Mouse (Mus musculus) heart, postnatal 25 days (tissue): ENCODE measurements around the gene C1ra. TPM values are rescaled to one million over a fixed set of nuclear protein-coding genes. Genes with fewer than 3 reads are reported as not detected.
"Not testable (repeated sequence)": the region's sequence is repeated elsewhere in the genome, so short reads cannot be mapped to it uniquely, and the experiment has no call there.

Experiments
- DNase-seq: peaks from one replicate; pipeline ENCODE4 v3.0.0; 2022; ENCODE audit warnings: low spot score
- intact Hi-C: fragments of 180-260 bp; cut with DNase I; formaldehyde crosslinking; loops from one replicate; pipeline ENCODE4 v1.15.1; 2025
- total RNA-seq, 2 experiments: library from RNA; stranded (reverse); gene quantifications; 2 replicates each; pipeline ENCODE4 v1.2.3; 2021

Gene C1ra
- total RNA-seq: 10 to 100 TPM; 10.7 to 11.6 TPM

DNA sequence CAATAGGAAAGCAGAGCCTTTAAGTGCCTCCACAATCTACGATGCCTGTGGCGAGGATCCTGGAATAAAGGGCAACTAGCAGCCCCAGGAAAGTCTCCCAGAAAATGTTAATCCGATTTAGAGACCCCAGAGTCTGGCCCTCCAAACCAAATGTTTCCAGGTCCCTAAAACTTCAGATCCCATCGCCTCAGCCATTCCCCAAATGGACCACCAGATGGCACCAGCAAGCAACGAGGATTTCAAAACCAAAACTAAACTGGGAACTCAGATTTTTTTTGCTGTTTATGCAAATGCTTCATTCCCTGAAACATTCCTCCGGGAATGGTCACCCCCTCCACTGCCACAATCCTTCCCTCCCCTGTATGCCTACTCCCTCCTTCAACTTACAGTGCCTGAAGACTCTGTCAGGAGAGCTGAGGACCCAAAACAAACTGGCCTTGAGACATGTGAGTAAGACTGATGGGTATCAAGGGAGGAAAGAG, at the start of gene C1ra:
TSS of gene C1ra (plus strand) at position 51 of the 482 bp plus-strand sequence.
- intact Hi-C loops: loop anchor here (2.0 kb wide), 1 partner anchor 246 kb away; no protein-coding TSS in a partner anchor
- DNase-seq: peak; percentile 26

DNA sequence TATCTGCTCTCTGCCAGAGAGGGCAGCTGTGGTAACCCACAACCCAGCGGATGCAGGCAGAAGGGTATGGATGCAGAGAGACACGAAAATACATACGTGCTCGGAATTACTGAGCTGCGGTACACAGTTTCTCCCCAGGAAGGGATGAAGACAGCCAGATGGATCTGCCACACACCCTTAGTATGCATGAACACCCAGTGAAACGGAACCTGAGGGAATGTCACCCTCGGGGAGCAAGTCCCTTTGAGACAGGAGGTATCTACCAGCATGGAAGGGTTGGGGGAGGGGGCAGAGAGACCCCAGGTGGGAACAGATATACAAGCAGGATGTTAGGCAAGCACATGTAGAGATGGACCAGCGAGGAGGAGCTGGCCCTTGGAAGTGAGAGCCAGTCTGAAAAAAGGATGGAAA, 48.3 kb upstream of the C1ra start:
- no peak for DNase-seq
- intact Hi-C loops: no loop called here

DNA sequence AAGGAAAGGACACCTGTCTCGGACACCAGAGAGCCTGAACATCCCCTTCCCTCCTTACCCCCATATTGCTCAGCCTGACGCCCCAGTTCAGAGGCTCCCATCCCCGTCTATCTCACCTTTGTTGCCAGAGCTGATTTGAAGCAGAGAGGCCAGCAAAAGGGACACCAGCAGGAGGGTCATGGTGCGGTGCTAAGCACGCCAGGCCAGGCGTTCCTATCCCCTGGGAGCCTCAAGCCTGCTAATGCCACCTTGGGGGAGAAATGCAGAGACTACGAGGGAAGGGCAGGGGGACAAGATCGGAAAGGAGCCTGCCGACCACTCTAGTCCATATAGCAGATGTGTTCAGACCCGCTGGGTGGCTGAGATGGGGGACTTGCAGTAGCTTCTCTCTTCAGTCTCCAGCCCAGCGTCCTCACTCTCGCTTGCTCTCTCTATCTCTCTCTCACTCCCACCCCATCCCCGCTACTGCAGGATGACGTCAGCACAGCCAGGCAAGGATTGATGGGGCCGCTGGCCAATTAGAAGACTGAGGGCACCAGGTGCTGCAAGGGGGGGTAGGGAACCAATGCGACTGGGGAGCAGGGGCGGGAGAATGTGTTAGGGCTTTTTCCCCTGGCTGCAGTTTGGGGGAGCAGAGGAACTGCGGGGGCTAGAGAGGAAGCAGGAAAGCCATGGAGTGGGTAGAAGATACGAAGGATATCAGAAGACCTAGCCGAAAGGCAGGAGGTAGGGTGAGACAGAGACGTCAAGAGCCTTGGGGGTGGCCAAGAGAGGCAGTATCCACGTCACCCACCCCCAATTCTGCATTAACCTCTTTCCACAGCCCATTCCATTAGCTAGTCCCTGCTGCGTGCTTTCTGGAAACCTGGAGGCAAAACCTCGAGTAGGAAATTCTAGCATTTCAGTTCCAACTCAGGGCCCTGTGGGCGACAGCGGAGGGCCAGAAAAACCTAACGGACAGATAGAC, 47.6 kb upstream of the C1ra start, which contains the start of gene Clstn3:
TSS of gene Clstn3 (minus strand) at position 490 of the 967 bp plus-strand sequence.
- DNase-seq: peak; percentile 41
- intact Hi-C loops: no loop called here

DNA sequence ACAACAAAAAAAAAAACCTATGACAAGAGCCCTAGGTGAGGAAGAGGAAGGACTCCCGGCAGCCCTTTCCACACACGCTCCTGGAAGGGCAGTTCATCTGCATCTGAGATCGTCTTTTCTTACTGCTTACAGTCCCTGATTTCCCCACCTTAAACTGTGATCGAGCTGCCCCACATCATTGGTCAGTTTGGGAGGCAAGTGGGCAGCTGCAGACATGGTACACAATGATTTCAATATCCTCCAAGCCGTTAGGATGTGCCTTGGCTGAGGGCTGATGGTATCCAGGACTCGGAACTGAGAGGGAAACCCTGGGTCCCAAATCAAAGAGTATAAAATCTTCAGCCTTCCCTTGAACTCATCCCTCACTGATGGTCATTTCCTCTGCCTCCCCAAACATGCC, 46.9 kb upstream of the C1ra start:
- no peak for DNase-seq
- intact Hi-C loops: no loop called here

DNA sequence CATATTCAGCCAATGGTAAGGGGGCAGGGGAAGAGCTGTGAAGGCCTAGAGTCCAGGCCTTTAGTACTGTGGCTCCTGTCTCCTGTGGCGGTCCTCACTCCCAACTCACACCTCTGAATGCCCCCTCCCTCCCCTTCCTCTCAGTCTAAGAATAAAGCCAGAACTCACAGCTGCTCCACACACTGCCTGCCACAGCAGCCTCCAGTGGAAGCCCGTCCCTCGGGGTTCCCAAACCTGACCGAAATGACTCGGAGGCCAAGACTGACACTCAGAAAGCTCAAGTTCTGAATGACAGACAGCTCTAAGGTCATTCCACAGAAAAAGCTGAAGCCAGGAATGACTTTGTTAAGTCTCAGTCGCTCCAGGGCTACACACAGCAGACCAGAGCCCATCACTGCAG, 46.5 kb upstream of the C1ra start:
- DNase-seq: no peak
- intact Hi-C loops: no loop called here

DNA sequence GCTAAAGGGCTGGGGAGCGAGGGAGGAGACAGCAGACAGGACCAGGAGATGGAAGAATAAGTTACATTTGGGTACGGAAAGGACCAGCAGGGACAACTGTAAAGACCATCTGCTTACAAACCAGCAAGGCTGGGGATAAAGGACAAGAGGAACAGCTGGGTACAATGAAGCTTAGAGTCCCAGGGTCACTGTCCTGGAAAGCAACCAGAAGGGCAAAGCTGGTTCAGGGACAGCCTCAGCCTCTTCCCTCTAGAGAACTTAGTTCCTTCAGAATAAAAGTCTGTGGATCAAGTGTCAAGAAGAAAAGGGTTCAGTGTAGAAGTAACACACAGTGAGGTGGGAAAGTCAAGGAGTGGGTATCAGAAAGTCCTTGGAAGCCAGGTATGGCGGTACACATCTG, 41.1 kb upstream of the C1ra start:
- intact Hi-C loops: no loop called here
- no peak for DNase-seq

DNA sequence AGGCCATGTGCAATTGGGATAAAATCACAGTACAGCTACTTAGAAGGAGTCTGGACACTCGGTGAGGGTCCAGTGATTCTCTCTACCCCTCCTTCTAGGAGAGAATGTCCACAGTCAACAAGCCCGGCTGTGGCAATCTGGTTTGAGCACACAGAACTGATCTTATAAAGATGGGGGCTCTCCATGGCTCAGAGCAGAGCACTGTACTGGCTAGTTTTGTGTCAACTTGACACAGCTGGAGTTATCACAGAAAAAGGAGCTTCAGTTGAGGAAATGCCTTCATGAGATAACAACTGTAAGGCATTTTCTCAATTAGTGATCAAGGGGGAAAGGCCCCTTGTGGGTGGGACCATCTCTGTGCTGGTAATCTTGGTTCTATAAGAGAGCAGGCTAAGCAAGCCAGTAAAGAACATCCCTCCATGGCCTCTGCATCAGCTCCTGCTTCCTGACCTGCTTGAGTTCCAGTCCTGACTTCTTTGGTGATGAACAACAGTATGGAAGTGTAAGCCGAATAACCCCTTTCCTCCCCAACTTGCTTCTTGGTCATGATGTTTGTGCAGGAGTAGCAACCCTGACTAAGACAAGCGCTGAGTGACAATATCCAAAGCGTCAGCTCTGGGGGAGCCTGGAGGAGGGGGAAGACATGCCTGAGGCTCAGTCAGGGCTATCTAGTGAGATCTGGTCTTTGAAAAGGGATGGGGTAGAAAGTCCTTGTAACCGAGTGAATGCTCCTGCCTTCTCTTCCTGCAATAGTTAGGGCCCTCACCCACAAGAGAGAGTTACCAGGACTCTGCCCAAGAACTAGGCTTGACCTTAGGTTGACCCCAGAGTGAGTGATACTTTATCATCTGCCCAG, 40.2 kb upstream of the C1ra start:
- intact Hi-C loops, DNase-seq: not testable (repeated sequence)

GRCm38 (mm10) chr6:124472801-124473200, 39.4 kb upstream of the C1ra start:
- DNase-seq: no peak
- intact Hi-C loops: no loop called here

- no peak for DNase-seq
- intact Hi-C loops: no loop called here
These were observed 37.6 kb upstream of the C1ra start for GRCm38 (mm10) chr6:124474621-124475020.

DNA sequence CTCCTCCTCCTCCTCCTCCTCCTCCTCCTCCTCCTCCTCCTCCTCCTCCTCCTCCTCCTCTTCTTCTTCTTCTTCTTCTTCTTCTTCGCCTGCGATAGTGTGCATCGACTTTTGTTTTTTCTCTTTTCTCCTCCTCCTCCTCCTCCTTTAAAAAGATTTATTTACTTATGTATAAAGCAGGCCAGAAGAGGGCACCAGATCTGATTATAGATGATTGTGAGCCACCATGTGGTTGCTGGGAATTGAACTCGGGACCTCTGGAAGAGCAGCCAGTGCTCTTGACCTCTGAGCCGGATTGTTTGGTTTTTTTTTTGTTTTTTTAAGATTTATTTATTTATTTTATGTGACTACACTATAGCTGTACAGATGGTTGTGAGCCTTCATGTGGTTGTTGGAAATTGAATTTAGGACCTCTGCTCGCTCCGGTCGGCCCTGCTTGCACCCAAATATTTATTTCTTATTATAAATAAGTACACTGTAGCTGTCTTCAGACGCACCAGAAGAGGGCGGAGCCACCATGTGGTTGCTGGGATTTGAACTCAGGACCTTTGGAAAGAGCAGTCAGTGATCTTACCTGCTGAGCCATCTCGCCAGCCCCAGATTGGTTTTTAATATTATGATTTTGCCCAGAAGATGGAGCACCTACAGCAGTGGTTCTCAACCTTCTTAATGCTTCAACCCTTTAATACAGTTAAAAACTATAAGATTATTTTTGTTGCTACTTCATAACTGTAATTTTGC, 36.7 kb upstream of the C1ra start:
- intact Hi-C loops, DNase-seq: not testable (repeated sequence)

DNA sequence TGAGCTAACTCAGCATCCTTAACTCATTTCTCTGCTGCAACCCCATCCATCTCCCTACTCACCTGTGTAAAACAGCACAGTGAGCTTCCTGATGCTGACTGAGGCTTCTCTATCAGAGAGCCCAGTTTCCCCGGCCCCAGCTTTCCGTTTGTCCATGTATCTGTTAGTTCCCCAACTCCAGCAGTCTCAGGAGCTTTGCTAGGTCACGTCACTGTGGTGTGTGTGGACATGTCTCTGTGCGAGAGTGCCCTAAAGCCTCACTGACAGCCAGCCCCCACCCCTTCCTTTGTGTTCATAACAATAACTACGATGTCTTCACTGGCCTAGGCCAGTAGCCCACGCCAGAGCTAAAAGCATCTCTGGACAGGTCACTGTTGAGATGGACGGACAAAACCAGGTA, 36.0 kb upstream of the C1ra start:
- DNase-seq: no peak
- intact Hi-C loops: no loop called here

DNA sequence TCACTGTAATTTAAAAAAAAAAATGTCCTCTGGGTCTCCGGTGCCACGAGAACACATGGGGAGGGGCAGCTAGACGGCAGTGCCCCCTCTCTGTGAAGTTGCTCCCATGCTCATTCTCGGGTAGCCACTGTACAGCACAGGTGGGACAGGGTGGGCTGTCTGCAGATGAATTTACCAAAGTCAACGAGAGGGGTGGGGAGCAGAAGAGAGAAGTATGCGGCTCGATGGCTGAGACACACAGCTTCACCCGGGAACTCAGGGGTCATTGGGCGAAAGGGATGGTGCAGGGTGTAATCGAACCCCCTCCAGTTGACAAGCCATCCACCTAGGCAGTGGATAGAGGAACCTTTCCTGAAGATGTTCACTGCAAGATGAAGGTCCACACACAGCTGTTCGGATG, 35.4 kb upstream of the C1ra start:
- DNase-seq: no peak
- intact Hi-C loops: no loop called here

- intact Hi-C loops: no loop called here
- no peak for DNase-seq
These were observed 35.0 kb upstream of the C1ra start for GRCm38 (mm10) chr6:124477221-124477655.

DNA sequence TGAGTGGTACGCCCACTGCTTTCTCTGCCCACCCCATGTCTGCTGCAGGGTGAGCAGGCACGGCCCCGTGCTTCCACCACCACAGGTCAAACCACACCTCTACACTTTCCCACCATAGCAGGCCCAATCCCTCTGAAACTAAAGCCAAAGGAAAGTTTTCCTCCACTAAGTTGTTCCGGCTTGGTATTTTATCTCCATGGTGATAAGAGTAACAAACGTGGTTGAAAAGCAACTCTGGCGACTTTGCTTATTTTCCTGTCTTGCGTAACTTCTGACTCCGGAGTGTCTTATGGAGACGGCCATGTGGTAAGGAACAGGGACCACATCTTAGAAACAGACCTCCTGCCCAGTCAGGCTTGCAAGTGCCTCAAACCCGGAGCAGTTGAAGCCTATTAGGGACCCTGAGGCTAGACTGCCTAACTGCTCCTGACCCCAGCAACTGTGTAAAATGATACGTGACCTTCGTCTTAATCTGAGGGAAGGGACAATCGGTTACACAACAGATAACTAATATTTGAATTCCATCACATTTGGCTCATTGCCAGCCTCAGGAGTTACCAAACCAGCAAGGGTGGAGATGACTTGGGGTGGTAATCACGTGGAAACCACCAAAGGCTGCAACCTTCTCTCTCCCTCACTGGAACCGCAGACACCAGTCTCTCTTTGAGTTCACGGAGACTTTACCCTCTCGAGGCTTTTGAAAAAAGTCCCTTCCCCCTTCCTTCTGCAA, 34.1 kb upstream of the C1ra start:
- intact Hi-C loops: no loop called here
- no peak for DNase-seq

GRCm38 (mm10) chr6:124478874-124479572, 33.2 kb upstream of the C1ra start:
- intact Hi-C loops: no loop called here
- DNase-seq: no peak

GRCm38 (mm10) chr6:124479573-124479930, 32.7 kb upstream of the C1ra start:
- DNase-seq: no peak
- intact Hi-C loops: no loop called here

DNA sequence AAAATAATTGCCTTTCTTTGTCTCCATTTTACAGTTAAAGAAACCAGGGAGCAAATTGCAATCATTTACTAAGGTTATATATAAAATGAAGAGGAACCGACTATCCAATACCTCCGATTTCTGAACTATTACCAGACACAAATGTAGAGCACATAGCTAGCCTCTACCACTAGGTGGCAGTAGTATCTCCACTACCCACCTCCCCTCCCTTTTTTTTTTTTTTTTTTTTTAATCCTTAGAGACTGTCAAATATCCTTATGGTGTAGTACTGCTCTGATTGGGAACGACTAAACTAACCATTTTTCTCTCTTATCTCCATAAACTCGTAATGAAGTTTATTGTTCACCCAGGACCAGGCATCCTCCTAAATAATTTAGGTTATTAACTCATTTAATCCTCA, 31.9 kb upstream of the C1ra start:
- no peak for DNase-seq
- intact Hi-C loops: loop anchor here (5.0 kb wide), 1 partner anchor 63 kb away; the partner anchor contains the start of gene Pex5

GRCm38 (mm10) chr6:124481571-124481970, 30.6 kb upstream of the C1ra start:
- intact Hi-C loops: loop anchor here (5.0 kb wide), 1 partner anchor 64 kb away; the partner anchor contains the start of gene Pex5
- no peak for DNase-seq
